Mouse (Mus musculus) embryo, embryonic 10.5 days (tissue): ENCODE measurements around the gene Paqr9.
A peak's percentile ranks its signal among the peaks of the same experiment; 100 is the strongest.
"Not testable (repeated sequence)": the region's sequence is repeated elsewhere in the genome, so short reads cannot be mapped to it uniquely, and the experiment has no call there.

ENCODE experiments used
- DNase-seq: peaks from one replicate; pipeline ENCODE4 v3.0.0-alpha.2; 2015; ENCODE audit warnings: low spot score

The Paqr9 gene

DNA sequence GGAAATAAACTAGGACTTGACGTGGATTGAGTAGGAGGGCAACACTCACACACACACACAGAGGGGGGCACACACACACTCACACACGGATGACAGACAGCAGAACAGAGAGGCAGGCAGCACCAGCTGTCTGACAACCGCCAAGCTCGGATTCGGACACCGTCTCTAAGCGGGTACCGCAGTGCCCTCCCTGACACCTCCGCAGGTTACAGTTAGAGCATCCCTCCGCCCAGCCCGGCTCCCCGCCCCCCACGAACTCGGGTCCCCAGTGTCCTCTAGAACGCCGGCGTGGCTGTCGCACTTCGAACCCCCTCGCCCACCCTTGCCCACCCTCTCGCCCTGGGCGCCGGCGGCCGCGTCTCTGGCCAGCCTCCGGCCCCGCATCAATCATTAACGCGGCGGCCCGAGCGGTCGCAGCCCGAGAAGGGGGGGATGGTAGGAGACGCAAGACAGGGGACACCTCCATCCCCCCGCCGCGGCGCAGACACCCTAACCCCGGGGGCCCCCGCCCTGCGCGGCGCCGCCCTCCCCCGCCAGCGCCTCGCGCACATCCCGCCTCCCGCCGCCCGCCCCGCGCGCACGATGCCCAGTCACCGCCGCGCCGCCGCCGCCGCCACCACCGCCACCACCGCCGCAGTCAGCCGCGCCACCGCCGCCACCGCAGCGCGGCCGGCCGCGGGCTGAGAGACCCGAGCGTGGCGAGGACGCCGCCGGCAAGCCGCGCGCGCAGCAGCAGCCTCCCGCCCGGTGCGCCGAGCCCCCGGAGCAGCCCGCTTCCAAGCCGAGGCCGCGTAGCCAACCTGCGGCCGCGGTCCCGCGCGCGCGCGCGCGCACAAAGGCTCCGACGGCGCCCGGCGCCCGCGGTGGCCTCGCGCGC is at the start of gene Paqr9:
Gene Paqr9 (plus strand): TSS at position 599 of the 877 bp plus-strand sequence.
- DNase-seq, result peak; percentile 44

DNA sequence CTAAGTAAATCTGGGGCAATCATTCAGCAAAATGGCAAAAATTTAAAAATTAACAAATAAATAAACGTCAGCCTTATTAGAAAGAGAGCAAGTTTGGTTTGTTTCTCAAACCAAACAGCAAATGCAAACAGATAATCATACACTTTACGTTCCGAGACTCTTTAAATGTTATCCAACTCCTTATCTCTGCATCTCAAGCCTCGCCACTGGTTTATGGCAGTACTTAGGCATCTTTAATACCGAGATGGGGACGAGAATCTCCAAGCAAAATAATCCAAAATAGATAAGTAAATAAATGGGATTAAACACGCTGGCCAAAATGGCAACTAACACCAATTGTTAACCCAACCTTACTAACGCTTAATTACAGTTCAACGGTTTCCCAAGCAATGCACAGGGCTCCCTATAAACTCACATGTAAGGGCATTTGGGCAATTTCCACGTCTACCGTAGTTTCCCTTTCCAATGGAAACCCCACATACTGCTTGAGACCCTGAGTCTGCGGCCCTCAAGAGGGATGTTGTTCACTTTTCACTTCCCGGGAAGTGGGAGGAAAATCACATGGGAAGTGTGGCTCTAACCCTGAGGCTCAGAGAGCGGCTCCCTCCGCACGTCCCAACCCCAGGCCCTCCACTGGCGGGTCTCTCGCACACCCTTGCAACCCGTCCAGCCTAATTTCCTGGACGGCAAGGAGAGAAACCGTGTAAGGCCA is 48.6 kb upstream of the Paqr9 start:
- DNase-seq, result peak; percentile 44

DNA sequence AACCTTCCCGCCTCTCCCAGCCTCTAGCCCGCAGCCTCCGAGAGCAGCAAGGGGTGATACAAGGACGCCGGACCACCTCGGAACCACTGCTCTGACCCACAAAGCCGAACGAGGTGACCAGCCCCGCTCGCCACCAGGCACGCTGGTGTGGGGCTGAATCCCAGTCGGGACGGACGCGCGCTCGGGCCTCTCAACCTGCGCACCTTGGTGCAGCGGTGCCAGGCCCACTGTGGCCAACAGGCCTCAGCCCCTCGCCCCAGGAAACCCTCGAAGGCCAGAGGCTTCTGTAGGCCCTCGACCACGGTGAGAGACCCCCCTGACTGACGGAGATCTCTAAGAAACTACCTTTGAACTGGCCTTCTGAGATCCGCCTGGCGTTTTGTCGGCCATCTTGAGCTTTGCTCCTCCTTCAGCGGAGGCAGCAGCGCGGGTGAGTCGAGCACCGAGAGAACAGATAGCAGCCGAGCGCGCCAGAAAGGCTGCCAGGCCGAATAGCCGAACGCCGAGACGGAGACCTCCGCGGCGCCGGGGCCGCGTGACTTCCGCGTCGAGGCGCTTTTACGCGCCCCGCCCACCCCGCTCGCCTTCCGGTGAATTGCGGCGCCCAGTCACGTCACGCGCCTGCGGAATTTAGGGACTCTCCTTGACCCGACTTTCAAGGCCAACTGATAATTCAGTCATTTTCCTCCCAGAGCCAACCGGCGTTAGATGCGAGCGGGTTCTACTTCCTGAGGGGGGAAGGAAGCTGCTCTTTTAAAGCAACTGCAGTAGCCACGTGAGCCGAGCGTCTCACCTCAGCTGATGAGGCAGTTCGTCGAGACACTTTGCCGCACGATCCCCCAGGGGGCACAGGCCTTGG is 47.8 kb upstream of the Paqr9 start, which contains the start of gene U2surp:
Gene U2surp (minus strand): TSS at position 525 of the 859 bp plus-strand sequence.
- peak; percentile 97 for DNase-seq

DNA sequence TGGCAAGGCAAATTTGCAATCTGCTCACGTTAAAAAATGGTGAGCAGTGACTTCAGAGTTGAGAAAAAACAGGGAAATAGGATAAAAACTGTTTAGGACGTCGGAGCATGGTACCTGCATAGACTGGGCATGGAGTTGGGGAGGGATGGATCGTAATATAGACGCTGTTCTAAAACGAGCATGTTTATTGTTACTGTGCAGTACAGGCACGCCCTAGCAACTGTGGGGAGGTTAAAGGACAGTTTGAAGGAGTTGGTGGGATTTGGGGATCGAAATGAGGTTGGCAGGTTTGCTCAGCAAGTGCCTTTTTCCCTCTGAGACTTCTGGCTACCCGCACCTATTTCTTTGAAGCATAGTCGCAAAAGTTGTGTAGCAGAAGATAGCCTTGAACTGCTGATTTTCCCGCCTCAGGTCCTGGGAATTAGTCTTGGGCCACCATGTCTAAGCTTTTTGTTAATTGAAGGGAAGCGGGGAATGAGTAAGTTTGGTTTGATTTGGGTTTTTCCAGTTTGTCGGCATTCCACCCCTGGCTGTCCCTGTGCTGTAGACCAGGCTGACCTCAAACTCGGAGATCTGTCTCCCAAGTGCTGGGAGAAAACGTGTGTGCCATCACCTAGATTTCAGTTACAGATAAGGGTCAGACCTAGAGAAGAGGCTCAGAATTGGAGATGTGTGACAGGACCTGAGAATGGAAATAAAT is 47.0 kb upstream of the Paqr9 start:
- DNase-seq, result no peak

DNA sequence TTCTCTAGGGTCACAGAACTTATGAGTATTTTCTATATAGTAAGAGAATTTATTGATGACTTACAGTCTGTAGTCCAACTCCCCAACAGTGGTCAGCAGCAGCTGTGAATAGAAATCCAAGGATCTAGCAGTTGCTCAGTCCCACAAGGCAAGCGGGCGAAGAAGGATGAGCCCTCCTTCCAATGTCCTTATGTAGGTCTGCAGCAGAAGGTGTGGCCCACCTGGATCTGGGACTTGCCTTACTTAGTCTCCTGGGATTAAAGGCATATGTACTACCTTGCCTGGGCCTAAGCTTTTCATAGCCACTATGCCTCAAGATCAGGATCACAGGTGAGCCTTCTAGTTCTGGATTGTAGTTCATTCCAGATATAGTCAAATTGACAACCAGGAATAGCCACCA is 45.7 kb upstream of the Paqr9 start:
- DNase-seq, result no peak

DNA sequence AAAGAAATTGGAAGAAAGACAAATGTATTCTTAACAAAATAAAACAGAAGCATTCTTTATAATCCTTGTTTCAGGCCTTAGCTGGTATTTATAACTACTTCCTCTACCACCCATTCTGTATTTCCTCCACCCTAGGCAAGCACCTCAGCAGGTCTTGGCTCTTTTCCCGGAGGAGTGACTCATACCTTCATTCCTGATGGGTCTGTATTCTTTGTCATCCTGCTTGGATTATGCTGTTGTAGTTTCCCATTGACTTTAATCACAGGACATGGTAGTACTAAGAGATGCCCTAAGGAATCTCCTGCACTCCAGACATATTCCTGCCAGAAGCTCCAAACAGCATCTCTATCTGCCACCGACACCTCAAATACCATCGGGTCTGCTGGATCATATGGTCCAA is 45.1 kb upstream of the Paqr9 start:
- not testable (repeated sequence) for DNase-seq

DNA sequence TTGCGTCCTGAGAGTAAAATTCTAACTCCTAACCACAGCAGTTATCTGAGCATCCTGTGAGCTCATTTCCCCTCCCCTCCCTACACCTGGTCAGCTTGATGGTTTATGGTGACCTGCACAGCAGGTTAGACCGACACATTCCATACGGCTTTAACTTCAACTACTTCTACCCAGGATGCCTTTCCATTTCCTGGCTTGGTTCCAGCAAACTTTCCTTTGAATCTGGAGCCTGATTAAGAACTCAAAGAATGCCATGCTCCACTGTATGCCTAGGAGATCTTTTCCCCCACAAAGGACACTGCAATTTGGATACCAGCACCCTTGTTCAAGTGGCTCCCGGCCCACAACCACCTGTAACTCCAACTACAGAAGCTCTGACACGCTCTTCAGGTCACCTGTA is 38.9 kb upstream of the Paqr9 start:
- no peak for DNase-seq

DNA sequence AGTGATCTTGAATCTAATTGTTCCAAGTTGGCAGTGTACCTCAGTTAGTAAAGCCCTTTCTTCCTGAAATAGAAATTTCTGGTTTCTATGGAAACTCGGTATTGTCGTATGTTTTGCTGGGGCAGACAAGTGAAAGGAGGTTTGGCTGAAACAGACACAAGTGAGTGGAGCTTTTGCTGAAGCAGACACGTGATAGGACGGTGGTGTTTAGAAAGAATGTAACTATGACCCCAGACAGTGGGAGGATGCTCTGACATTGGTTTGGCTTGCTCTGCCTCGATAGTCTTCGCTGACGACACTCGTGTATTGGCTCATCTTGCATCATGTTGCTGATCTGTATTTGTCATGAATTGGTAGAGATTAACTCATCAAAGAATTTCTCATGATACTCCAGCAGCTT is 38.4 kb upstream of the Paqr9 start:
- no peak for DNase-seq

DNA sequence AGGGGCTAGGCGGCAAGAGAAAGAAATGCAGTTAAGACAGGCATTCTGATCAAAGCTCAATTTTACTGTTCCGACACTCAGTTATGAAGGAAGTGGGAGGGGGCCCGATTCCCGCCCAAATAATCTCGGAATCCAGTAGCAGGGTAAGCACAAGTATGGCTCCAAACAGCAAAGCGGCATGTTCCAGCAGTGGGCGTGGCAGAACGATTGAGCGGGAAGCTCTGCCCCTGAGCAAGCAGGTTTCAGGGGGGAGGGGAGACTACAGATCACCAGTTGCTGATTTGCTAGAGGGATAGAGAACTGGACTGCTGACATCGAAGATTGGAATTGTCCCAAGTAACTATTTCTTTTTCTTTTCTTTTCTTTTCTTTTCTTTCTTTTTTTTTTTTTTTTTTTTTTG is 37.9 kb upstream of the Paqr9 start:
- DNase-seq, result peak; percentile 50

DNA sequence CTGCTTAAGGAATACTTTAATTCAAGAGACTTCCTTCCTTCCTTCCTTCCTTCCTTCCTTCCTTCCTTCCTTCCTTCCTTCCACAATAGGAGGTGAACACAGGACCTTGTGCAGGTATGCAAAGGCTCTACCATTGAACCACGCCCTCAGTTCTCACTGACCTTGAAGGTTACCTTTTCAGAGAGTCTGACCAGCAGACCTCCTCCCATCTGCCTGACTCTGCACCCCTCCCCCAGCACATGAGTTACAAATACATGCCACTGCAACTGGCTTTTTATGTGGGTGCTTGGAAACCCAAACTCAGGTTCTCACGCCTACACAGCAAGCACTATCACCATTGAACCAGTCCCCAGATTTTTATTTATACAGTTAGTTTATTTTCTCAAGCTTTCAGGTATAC is 36.9 kb upstream of the Paqr9 start:
- no peak for DNase-seq

DNA sequence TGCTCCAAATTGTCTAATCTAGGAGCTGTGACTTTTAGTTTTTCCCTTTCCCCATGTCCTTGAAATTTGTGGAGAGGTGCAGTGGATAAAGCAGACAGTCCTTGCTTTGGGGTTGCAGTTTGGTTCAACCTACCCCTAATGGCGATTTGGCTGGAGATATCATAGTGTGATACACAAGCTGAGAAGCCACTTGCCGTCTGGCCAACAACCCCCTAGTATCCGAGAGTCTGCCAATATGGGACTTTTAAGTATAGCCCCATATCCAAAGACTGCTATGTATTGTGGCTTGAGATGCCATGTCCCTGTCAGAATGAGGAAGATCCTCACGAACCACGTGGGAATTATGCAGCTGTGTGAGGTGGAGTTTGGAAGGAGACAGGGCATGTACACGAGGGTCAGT is 34.1 kb upstream of the Paqr9 start:
- DNase-seq, result no peak

DNA sequence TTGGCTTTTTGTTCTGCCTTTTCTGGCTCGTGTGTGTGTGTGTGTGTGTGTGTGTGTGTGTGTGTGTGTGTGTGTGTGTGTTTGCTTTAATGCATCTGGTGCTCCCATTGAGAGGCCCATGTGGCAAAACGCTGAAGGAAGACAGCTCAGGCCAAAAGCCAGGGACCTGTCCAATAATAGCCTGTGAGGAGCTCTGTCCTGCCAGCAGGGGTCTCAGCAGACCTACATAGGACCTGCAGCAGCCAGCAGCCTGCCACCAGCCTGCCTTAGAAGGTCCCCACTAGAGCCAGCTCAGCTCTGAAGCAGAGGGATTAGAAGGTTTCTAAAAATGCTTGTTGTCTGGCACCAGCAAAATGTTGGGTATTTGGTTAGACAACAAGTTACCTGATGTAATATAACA is 33.5 kb upstream of the Paqr9 start:
- peak; percentile 57 for DNase-seq

DNA sequence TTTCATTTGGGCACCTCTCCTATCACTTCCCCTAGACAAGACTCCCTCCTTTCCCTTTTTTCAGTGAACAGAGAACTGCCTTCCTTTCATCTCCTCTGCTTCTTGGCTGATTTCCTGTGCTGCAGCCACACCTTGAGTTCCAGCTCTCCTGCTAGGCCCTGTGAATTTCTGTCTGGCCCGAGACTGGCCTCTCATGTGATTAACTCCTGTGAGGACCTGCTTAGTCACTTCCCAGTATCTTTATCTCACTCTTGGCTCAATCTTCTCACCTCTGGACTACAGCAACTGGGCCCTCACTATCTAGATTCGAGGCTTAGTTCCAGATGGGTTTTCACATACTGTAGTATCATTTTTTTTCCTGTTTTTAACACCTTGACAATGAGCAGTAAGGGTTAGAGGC is 31.8 kb upstream of the Paqr9 start:
- no peak for DNase-seq

DNA sequence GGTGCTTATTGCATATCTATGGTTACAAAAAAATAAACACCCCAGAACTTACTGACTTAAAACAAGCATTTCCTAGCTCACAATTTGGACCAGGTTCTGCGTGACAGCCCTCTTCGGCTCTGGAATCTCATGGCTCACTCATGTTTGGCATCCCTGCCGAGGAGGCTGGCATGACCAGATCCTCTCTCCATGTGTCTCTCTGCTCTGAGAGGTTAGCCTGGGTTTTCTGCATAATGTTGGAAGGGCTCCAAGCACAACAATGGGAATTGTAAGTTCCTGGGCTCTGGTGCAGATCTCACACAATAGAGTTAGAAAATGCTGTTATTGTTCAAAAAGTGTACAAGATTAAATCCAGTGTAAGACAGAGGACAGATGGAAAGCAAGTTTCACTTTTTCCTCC is 28.3 kb upstream of the Paqr9 start:
- no peak for DNase-seq

DNA sequence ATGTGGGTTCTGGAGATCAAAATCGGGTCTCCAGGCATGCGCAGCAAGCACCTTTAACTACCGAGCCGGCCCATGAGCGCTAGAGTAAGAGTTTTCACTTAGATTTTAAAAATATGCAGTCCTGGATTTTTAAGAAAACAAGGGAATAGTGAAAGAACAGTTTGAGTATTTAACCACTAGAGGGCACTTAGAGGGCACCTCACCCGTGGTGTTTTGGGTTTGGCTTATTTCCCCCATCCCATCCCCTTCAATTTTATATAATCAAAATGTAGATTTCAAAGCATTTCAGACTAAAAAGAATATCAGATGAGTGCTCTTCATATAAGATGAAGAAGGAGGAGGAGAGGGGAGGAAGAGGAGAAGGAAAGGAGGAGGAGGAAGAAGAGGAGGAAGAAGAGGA is 25.6 kb upstream of the Paqr9 start:
- DNase-seq, result peak; percentile 27

DNA sequence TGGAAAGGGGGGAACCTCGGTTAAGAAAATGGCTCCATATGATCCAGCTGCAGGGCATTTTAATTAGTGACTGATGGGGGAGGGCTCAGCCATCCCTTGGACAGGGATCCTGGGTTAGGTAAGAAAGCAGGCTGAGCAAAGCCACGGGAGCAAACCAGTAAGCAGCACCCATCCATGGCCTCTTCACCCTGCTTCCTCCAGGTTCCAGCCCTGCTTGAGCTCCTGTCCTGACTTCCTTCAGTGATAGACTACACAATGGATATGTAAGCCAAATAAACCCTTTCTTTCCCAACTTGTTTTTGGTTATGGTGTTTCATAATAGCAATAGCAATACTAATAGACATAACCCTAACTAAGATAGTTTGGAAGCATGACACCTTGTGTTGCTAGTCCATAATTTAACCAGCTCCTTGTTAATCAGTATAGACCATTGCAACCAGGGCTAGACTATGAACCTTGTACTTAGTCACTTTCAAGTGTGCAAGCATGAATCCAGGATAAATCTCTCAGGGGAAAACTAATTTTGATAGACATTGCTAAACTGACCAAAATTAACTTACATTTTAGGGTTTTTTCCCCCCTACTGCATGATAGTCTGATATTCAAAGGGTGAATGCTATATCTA is 20.2 kb upstream of the Paqr9 start:
- DNase-seq, result no peak

DNA sequence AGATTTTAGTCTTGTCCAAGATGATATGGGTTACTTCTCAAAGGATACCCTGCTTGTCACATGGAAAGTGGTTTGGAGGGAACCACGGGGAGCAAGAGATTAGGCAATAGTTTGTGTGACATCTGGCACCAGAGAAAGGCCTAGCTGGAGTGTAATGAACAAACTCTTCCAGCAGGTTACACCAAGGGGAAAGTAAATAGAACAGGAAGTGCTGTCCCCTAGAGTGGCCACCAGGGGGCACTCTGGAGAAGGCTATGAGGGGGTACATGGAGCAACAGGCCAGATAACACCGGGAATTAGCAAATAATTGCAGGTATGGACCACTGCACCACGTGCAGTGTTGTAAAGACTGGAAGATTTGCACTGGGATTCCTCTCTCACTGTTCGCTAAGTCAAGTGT is 19.0 kb upstream of the Paqr9 start:
- DNase-seq, result peak; percentile 58

DNA sequence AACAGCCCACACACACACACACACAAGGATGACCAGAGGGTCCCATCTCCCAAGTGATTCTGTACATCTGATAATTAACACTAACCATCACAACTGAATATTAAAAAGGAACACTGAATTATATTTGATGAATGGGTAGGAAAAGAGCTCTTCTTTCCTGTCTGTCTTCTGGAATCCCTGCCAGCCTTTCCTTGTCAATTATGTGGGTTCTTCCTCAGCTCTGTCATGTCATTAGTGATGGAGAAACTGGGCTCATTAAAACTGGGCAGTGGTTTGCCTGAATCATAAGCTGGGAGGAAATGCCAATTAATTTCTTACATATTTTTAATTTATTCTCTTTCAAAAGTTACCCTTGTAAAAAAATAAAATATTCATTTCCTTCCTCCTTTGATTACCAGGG is 18.2 kb upstream of the Paqr9 start:
- DNase-seq, result no peak

DNA sequence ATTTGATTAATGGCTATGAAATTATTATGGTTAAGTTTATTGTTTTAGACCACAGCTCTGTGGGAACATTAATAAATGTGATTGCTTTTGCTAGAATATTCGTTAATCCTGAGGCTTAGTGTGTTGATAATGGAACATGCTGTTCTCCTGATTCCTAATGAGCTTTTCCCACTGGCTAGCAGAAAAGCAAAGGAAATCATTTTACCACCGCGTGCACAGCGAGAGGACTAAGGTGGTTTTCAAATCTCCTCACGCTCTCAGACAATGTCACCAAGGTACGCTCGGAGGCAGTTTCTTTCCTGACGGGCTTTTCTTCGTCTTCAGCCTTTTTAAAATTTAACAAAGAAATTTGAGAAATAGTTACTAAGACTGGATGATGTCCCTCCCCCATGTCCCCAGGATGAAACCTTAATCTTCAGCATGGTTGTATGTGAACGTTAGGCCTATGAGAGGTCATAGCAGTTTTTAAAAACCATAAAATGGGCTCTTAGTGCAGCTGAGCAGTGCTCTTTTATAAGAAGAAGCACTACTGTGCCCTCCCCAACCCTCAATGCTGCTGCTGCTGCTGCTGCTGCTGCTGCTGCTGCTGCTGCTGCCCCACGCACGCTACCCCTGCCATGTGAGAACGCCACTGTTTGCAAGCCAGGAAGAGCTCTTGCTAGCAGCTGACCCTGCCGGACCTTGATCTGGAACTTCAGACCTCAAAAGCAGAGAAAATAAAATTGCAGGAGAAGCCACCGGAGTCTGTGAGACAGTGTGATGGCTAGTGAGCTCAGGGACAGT is 17.6 kb upstream of the Paqr9 start:
- DNase-seq, result no peak

DNA sequence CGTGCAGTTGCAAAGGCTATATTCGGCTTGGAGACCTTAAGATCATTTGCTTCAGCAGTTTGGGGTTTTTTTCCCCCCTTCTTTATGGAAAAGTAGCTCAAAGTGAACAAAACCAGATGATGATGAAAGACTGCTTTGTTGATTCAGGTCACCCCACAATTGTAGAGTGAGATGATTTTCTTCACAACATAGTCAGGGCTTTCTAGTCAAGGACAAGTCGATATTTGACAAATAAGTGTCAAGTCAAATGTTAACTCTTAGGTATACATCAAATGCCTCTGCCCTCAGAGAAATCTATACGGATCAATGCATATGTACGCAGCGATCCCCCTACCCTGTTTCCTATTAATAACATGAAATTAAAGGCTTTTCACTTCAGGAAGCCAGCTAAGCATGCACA is 17.0 kb upstream of the Paqr9 start:
- no peak for DNase-seq

DNA sequence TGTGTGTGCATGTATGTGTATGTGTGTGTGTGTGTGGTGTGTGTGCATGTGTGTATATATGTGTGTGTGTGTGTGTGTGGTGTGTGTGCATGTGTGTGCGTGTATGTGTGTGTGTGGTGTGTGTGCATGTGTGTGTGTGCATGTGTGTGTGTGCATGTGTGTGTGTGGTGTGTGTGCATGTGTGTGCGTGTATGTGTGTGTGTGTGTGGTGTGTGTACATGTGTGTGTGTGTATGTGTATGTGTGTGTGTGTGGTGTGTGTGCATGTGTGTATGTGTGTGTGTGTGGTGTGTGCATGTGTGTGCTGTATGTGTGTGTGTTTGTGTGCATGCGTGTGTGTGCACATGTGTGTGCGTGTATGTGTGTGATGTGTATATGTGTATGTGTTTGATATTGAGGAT is 14.9 kb upstream of the Paqr9 start:
- no peak for DNase-seq
